Mouse (Mus musculus) bone marrow, adult 2 months (tissue): Measurements from ENCODE around the gene Prmt1.

Experiments used
- CTCF ChIP-seq: fragments of 200-500 bp; IDR thresholded peaks from 2 replicates; pipeline ENCODE4 v1.5.1; 2011; ENCODE audit warnings: low read length, control low read depth; ENCODE audit not compliant: control insufficient read depth, insufficient read depth
- POLR2A ChIP-seq: fragments of 200-500 bp; IDR thresholded peaks from 2 replicates; pipeline ENCODE4 v1.6.1; 2011; ENCODE audit warnings: low read depth, mild to moderate bottlenecking, control low read depth, low read length, borderline replicate concordance; ENCODE audit not compliant: control insufficient read depth

DNA sequence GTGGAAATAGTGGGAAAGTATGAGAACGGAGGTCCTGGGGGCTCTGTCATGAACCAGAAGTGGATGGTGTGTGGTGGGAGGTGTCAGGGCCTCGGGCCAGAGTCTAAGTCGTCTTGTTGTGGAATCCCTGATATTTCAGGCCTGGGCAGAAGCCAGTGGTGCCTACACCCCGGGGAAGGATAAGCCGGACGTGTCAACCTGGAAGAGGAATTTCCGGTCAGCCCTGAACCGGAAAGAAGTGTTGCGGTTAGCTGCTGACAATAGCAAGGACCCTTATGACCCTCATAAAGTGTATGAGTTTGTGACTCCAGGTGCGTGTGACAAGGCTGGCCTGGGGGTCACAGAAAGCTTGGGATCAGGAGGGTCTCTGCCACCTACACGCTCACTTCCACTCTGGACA is 13.4 kb upstream of the Prmt1 start:
- no peak for TF ChIP-seq CTCF
- TF ChIP-seq POLR2A, result no peak
